Mouse (Mus musculus) thymus, postnatal 36 days (tissue): ENCODE measurements around the gene Tor3a.

Source experiments
- DNase-seq, 2 experiments: peaks; one replicate each; pipeline ENCODE4 v3.0.0; 2022; ENCODE audit warnings: mixed read lengths in 2 of 2

Tor3a gene

GRCm38 (mm10) chr1:156674195-156675000 lies at the start of gene Tor3a:
Gene Tor3a, minus strand, starts transcription at chr1:156674356.
- peak; percentile 60 to 70 for DNase-seq

GRCm38 (mm10) chr1:156722089-156722488 lies 47.9 kb upstream of the Tor3a start:
- no peak for DNase-seq

- no peak for DNase-seq
These were observed 45.9 kb upstream of the Tor3a start for GRCm38 (mm10) chr1:156720046-156720445.

GRCm38 (mm10) chr1:156718950-156719805 lies 45.0 kb upstream of the Tor3a start, which contains the start of gene Fam20b:
Gene Fam20b, minus strand, starts transcription at chr1:156719086.
- peak; percentile 95 to 97 for DNase-seq

GRCm38 (mm10) chr1:156718286-156718949 lies 44.3 kb upstream of the Tor3a start:
- DNase-seq: no peak

GRCm38 (mm10) chr1:156717751-156718285 lies 43.7 kb upstream of the Tor3a start:
- no peak for DNase-seq

- no peak for DNase-seq
These were observed 42.5 kb upstream of the Tor3a start for GRCm38 (mm10) chr1:156716681-156717080.

GRCm38 (mm10) chr1:156710472-156711098 lies 36.4 kb upstream of the Tor3a start:
- DNase-seq: peak; percentile 25 to 32

- DNase-seq: no peak
These were observed 34.5 kb upstream of the Tor3a start for GRCm38 (mm10) chr1:156708672-156709071.

- DNase-seq: no peak
These were observed 31.6 kb upstream of the Tor3a start for GRCm38 (mm10) chr1:156705696-156706285.

GRCm38 (mm10) chr1:156703444-156703843 lies 29.3 kb upstream of the Tor3a start:
- DNase-seq: no peak

- DNase-seq: no peak
These were observed 28.0 kb upstream of the Tor3a start for GRCm38 (mm10) chr1:156702151-156702550.

- no peak for DNase-seq
These were observed 12.0 kb upstream of the Tor3a start for GRCm38 (mm10) chr1:156686025-156686661.

- no peak for DNase-seq
These were observed 5.4 kb upstream of the Tor3a start for GRCm38 (mm10) chr1:156679599-156679998.

- DNase-seq: no peak
These were observed 3.1 kb upstream of the Tor3a start for GRCm38 (mm10) chr1:156677230-156677629.

- no peak for DNase-seq
These were observed 2.4 kb upstream of the Tor3a start for GRCm38 (mm10) chr1:156676596-156676995.

GRCm38 (mm10) chr1:156676171-156676570 lies 2.0 kb upstream of the Tor3a start:
- DNase-seq: peak; percentile 48 to 52

- DNase-seq: peak; percentile 39 to 48
These were observed 521 bp downstream of the Tor3a start for GRCm38 (mm10) chr1:156673476-156674194.

GRCm38 (mm10) chr1:156672720-156673475 lies 1.3 kb downstream of the Tor3a start:
- peak; percentile 37 to 67 for DNase-seq

- no peak for DNase-seq
These were observed 2.2 kb downstream of the Tor3a start for GRCm38 (mm10) chr1:156671921-156672320.
